Mouse (Mus musculus): ENCODE data around the gene Spns3. TPM values are rescaled to one million over a fixed set of nuclear protein-coding genes. Genes with fewer than 3 reads are reported as not detected.

Spns3 gene
- total RNA-seq, 2 experiments from 2014 or later = 0.58 to 5.1 TPM

DNA sequence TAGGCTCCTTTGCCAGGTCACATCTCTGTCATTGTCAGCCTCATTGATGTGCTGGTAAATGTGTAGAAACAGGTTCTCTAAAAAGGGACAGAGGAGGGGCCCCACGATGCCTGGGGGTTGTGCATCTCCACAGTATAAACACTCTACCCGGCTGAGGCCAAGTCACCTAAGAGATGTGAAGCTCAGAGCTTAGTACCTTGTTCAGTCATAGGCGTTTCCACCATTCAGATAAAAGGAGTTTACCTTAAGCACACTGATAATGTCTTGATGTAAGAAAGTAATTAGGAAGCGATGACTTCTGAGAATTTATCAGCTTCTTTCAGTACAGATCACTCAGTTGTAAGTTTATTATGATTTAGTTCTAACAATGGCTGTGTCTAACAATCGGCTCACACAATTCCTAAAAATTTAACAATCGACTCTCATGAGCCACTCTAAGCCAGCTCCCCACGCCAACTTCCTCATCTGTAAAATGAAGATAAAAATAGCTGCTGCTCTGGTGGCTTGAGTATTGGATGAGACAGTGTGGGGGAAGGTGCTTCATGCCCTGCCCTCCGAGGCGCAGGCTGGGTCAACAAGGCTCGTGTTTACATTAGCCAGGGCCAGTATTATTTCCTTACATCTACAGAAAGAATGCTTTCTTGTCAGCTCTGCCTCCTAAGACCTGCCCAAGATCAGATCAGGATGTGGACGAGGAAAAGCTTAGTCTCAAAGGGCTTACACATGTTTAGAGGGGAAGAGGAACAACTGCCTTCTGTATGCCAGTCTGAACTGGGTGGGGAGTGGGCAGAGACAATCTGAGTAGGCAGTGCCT is 83.4 kb downstream of the Spns3 start:
- ATAC-seq (replicated peaks; ENCODE audit: low FRiP score, poor library complexity, severe bottlenecking) = no peak

DNA sequence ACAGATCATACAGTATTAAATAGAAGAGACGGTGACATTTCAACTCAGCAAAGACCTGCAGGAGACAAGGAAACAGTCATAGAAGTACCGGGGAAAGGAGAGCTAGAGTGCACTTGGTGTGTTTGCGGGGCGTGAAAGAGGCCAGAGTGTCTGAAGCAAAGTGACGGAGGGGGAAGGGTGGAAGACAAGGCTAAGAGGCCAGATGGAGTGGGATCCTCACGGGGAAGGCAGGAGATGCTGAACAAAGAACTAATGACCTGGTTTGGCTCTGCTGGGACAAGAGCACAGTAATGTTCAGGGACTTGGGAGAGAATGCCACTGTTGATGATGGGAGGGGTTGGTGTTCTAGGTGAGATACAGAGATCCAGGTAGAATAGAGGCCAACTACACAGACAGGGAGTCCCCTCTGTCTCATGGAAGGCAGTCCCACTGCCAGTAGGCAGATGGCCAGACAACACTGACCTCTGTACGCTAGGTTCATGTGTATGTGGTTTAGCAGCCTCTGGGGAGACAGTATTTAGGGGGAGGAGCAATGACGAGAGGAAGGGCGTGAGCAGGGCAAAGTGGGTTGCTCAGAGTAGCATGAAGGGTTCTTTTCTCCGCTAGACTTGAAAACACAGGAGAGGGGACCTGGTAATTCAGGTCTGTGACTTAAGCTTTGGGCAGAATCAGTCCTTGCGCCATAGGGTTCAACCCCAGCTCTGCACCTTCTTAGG is 84.2 kb downstream of the Spns3 start:
- ATAC-seq (replicated peaks; ENCODE audit: low FRiP score, poor library complexity, severe bottlenecking) = no peak

DNA sequence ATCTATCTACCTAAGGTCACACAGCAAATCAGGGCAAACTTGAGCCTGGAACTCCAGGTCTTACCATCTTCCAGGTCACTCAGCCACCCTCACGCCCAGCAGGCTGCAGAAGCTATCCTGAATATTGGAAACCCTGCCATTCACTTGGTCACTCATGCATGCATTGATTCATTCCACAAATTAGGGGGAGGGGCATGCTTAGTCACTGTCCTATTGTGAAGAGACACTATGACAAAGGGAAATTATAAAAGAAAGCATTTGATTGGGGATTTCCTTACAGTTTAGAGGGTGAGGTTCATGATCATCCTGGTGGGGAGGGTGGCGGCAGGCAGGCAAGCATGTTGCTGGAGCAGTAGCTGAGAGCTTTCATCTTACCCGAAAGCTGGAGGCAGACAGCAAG is 85.5 kb downstream of the Spns3 start:
- ATAC-seq (replicated peaks; ENCODE audit: low FRiP score, poor library complexity, severe bottlenecking) = no peak

DNA sequence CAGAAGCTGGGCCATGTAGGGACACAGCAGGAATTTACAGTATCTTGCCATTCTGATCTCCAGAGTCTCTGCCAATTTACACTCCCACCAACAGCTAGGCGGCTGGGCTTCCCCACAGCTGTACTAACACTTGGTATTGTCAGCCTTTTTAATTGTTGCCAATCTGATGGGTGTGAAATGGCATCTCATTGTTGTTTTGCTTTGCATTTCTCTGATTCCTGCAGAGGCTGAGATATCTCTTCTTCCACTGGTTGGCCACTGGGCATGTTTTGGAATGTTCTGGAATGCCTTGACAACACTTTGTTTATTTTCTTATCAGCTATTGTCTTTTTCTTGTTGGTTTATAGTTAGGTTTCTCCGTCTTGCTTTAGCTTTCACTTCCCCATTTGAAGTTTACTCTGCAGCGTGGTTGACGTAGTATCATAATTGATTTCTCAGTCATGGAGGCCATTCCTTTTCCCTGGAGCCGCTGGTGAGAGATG is 88.8 kb downstream of the Spns3 start:
- ATAC-seq (replicated peaks; ENCODE audit: low FRiP score, poor library complexity, severe bottlenecking) = no peak

DNA sequence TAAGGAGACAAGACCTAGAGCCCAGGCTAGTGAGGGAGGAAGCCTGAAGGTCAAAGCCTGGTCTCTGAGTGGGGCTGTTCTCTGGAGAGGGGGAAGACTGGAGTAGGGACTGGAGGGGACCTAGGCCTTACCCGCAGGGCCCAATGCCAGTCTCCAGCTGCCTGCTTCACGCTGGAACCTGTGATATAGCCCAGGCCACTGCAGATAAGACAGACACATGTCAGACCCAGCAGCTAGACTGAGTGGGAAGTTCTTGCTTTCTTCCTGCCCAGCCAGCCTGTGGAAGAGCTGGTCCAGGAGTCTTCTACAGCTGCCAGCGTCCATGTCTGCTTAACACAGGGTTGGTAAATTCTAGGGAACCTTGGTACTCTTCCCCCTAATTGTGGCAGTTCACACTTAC is 91.8 kb downstream of the Spns3 start:
- no peak for ATAC-seq (replicated peaks; ENCODE audit: low FRiP score, poor library complexity, severe bottlenecking)

DNA sequence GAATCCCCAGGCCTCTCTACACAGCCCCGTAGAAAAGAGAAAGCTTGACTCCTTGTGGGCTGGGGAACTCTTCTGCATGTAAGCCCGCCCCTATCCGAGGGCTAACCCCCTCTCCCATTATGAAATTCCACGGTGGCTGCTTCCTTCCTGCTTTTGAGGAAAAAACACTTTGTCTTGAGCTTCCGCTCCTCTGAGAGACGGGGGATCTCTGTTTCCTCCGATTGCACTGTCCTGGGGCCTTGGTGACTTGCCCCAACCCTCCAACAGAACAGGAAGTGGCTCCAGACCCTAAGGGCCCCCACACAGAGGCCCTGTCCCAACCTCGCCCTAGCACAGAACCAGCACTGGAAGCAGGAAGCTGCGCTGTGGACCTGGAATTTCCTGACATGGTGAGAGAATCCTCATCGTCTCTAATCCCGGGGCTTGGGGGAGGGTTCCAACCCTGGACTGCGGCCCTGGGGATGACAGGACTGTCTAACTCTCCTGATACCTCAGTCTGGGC is 92.3 kb downstream of the Spns3 start:
- ATAC-seq (replicated peaks; ENCODE audit: low FRiP score, poor library complexity, severe bottlenecking) = no peak

DNA sequence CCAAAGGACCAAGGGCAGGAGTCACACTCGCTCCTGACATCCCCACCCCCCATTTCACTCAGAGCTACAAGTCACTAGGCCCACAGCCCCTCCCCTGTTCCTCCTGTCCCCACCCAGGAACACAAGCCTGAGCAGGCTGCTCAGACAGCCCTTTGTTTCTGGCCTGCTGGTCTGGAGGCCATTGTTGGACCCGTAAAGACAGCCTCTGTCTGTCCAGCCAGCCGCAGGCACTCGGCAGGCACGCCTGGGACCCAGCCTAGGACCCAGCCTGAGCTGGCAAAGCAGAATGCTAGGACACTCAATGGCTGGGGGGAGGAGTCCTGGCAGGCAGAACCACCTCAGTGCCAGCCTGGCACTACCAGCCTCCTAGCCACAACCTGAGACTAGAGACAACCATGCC is 94.6 kb downstream of the Spns3 start:
- ATAC-seq (replicated peaks; ENCODE audit: low FRiP score, poor library complexity, severe bottlenecking) = no peak

DNA sequence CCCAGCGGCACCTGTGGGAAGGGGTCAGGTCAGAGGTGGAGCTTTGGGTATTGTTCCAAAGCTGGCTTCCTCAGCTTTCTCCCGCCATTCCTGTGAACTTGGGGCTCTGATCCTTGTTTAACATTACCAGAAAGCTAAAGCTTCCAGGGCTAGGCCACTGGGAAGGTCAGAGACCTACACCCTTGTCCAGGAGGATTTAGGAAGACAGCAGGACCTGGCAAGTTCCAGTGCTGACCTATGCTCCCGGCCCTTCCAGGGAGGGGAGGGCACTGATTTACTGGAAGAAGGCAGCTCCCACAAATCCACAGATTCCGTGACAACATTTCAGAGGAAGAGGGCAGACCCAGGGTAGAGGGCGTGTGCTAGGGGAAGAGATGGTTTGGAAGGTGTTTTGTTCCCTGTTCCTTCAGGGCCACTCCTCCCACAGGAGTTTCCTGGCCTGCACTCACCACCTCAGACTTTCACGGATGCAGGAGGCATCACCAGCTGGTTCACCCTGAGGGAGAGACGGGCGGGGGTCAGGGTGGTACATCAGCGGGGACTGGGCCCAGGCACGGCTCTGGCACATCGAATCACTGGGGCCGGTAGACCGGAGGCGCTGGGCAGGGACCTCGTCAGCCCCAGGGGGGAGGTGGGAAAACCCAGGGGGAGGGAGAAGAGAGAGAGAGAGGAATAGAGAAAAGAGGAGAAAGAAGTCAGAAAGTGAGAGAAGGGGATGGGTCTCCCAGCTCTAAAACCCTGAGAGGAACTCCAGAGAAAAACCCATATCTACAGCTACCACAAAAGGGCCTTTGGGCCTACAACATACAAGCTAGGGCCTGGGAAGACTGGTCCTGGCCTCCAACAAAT is 97.0 kb downstream of the Spns3 start:
- ATAC-seq (replicated peaks; ENCODE audit: low FRiP score, poor library complexity, severe bottlenecking) = no peak

DNA sequence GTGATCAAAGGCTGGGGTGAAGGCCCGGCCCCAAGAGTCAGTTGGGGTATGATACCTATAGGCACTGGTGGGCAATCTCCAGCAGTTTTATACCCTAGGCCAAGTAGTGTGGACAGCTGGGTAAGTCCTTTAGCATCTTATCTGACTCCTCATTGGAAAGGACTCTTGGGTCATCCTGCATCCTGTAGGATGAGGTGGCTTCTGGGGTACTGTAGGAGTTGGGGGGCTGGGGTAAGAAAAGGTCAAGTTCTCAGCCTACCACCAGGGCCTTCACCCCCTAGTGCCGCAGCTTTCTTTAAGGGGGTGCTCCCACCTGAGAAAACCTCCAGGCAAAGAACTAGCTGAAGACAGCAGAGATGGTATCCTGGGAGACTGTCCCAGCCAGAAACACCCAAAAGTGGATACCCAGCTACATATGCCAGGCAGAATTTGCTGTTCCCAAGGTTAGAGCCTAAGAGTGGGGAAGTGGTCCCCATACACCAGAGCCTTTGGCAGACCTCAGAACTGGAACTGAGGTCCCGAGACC is 98.1 kb downstream of the Spns3 start:
- no peak for ATAC-seq (replicated peaks; ENCODE audit: low FRiP score, poor library complexity, severe bottlenecking)

DNA sequence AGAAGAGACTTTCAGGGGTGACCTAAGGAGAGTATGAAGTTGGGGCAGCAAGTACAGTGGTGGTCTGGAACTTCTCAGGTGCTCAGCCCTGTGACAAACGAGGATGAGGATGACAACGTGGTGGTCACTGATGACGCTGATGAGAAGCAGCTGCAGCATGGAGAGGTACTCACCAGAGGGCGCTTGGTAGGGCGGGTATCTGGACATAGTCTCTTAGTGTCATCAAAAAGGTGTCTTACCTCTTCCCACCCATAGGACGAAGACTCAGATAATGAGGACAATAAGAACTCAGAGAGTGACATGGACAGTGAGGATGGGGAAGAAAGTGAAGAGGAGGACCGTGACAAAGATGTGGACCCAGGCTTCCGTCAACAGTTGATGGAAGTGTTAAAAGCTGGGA is 102.8 kb downstream of the Spns3 start:
- ATAC-seq (replicated peaks; ENCODE audit: low FRiP score, poor library complexity, severe bottlenecking) = no peak

DNA sequence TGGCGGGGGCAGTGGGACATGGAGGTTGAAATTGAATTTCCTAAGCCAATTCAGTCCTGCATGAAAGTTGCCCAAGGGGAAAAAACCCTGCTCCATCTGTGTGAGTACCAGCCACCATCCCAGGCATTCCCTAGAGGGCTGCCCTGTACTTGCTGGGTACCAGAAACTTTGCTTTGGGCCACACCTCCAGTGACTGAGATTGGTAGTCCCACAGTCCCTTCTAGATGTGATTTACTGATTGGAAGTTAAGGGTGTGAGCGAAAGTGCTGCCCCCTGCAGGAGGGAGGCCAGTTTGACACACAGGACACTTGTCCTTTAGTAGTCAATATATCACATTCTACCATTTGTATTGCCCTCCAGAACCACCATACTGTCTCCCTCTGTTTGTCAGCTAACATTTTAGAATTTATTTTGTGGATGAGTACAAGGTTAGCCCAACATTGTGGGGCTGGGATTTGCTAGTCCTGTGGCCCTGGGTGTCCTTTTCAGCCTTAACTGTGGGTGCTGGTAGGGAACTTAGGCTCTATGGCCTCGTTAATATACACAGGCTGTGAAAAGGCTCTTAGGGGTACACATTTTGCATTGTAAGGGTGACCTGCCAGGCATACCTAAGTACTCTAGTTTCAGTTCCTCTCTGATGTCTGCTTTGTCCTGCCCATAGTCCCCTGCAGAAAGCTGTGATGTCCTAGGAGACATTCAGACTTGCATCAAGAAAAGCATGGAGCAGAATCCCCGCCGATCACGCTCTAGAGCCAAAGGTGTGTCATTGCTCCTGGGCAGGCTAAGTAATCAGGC is 103.8 kb downstream of the Spns3 start:
- no peak for ATAC-seq (replicated peaks; ENCODE audit: low FRiP score, poor library complexity, severe bottlenecking)

Other genes starting within 250 kb of the Spns3 start
- 33.0 and 122 TPM in 2 replicates for gene Xaf1, start 248.9 kb downstream of the Spns3 start, total RNA-seq (2015; ENCODE audit: low replicate concordance)
- 48.7 and 64.9 TPM in 2 replicates for gene Xaf1, start 248.9 kb downstream of the Spns3 start, total RNA-seq (2017; ENCODE audit: low replicate concordance)
- not detected in 2 replicates for gene Fbxo39, start 236.1 kb downstream of the Spns3 start, total RNA-seq (2015; ENCODE audit: low replicate concordance)
- gene Fbxo39, start 236.1 kb downstream of the Spns3 start, total RNA-seq (2017; ENCODE audit: low replicate concordance) = 0.70 and 1.3 TPM in 2 replicates
- not detected in 2 replicates for gene Tekt1, start 188.1 kb downstream of the Spns3 start, total RNA-seq (2015; ENCODE audit: low replicate concordance)
- not detected in 2 replicates for gene Tekt1, start 188.1 kb downstream of the Spns3 start, total RNA-seq (2017; ENCODE audit: low replicate concordance)
- gene Smtnl2, start 138.8 kb downstream of the Spns3 start, total RNA-seq (2015; ENCODE audit: low replicate concordance) = not detected in 2 replicates
- not detected in 2 replicates for gene Smtnl2, start 138.8 kb downstream of the Spns3 start, total RNA-seq (2017; ENCODE audit: low replicate concordance)
- not detected in 2 replicates for gene Ggt6, start 115.0 kb downstream of the Spns3 start, total RNA-seq (2015; ENCODE audit: low replicate concordance)
- not detected in 2 replicates for gene Ggt6, start 115.0 kb downstream of the Spns3 start, total RNA-seq (2017; ENCODE audit: low replicate concordance)
- 44.7 and 49.6 TPM in 2 replicates for gene Mybbp1a, start 109.2 kb downstream of the Spns3 start, total RNA-seq (2015; ENCODE audit: low replicate concordance)
- gene Mybbp1a, start 109.2 kb downstream of the Spns3 start, total RNA-seq (2017; ENCODE audit: low replicate concordance) = 11.8 and 27.4 TPM in 2 replicates
- gene Spns2, start 60.6 kb downstream of the Spns3 start, total RNA-seq (2015; ENCODE audit: low replicate concordance) = 1.3 TPM in 1 of 2 replicates, not detected in the other
- 1.4 and 2.0 TPM in 2 replicates for gene Spns2, start 60.6 kb downstream of the Spns3 start, total RNA-seq (2017; ENCODE audit: low replicate concordance)
- gene Ube2g1, start 56.8 kb upstream of the Spns3 start, total RNA-seq (2015; ENCODE audit: low replicate concordance) = 10.0 and 16.3 TPM in 2 replicates
- gene Ube2g1, start 56.8 kb upstream of the Spns3 start, total RNA-seq (2017; ENCODE audit: low replicate concordance) = 9.4 and 9.8 TPM in 2 replicates
- gene Ankfy1, start 139.5 kb upstream of the Spns3 start, total RNA-seq (2015; ENCODE audit: low replicate concordance) = 28.0 and 45.5 TPM in 2 replicates
- gene Ankfy1, start 139.5 kb upstream of the Spns3 start, total RNA-seq (2017; ENCODE audit: low replicate concordance) = 37.1 and 51.4 TPM in 2 replicates
- 4.6 and 5.8 TPM in 2 replicates for gene Cyb5d2, start 245.6 kb upstream of the Spns3 start, total RNA-seq (2015; ENCODE audit: low replicate concordance)
- 4.5 and 5.2 TPM in 2 replicates for gene Cyb5d2, start 245.6 kb upstream of the Spns3 start, total RNA-seq (2017; ENCODE audit: low replicate concordance)
- gene Zzef1, start 245.7 kb upstream of the Spns3 start, total RNA-seq (2015; ENCODE audit: low replicate concordance) = 11.9 and 13.0 TPM in 2 replicates
- gene Zzef1, start 245.7 kb upstream of the Spns3 start, total RNA-seq (2017; ENCODE audit: low replicate concordance) = 14.4 and 15.2 TPM in 2 replicates